Mouse (Mus musculus) monocyte, adult 2 months (primary cell): Measurements from ENCODE around the gene Cbx6.
A peak's percentile ranks its signal among the peaks of the same experiment; 100 is the strongest.
"Not testable (repeated sequence)": the region's sequence is repeated elsewhere in the genome, so short reads cannot be mapped to it uniquely, and the experiment has no call there.

Experiments
- DNase-seq, 2 experiments: peaks; one replicate each; pipeline ENCODE4 v3.0.0; 2022; ENCODE audit warnings: low spot score in 2 of 2, low read depth in 1 of 2

Cbx6 gene

DNA sequence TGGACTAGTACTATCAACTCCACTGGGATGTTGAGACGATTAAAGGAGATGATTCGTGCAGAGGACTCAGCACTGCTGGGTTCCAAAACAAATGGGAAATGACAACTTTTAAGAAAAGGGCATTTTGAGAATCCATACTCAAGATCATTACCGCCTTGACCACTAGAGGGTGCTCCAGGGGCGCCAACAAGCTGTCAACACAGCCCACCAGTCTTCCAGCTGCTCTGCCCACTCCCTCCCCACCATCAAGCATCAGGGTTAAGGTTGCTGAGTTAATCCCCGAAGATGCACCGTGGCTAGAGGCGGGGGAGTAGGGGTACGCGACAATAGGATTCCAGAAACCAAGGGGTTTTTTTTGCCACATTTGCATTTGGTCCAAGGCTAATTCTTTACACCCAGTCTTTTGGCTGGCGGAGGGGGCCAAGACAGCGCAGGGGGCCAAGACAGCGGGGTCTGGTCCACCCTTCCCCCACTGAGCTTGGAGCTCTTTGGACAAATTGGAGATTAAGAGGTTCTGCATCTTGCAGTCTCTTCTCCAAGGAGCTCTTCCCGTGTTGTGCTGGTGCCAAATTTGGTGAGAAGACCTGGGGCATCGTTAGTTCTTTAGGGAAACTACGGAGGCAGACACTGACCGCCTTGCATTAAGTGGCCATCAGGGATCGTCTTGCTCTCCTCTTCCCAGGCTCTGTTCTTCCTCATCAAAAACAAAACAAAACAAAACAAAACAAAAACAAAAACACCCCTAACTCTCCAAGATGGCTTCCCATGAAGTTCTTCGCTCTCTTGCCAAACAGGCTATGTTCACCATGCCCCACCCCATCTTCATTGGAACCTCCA is 2.2 kb downstream of the Cbx6 start:
- DNase-seq, result peak in 1 of 2 experiments; percentile 41

DNA sequence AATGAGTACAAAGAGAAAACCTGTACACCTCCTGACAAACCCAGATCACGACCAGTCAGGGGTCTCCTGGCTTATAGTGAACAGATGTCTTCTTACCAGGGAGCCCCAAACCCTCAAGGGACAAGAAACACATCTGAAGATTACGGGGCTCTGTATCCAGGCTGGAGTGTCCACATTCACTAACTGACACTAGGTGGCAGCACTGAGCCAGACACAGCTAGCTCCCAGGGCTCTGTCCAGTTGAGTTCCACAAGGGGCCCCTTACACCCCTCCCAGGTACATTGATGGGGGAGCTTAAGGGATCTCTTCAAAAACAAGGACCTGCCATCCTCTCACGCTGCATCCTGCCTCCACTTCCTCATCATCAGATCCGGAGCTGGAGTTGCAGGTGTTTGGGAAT is 4.1 kb downstream of the Cbx6 start:
- DNase-seq, result peak in 1 of 2 experiments; percentile 40

DNA sequence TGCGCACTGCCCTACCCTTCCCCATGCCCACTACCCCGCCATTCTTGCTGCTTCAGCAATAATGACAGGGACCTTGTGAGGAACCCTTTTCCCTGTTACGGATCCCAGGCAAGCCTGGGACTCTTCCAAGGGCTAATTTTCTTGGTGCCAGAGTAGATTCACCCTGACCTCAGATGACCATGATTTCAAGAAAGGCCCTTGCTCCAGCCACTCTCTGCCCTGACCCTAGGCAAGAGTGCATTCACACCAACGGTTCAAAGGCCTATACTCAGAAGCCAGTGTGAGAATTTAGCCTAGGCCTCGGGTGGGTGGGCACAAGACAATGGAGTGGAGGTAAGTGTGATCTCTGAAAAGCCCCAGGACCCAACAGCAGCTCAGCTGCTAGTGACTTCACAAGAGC is 5.1 kb downstream of the Cbx6 start:
- DNase-seq, result no peak

DNA sequence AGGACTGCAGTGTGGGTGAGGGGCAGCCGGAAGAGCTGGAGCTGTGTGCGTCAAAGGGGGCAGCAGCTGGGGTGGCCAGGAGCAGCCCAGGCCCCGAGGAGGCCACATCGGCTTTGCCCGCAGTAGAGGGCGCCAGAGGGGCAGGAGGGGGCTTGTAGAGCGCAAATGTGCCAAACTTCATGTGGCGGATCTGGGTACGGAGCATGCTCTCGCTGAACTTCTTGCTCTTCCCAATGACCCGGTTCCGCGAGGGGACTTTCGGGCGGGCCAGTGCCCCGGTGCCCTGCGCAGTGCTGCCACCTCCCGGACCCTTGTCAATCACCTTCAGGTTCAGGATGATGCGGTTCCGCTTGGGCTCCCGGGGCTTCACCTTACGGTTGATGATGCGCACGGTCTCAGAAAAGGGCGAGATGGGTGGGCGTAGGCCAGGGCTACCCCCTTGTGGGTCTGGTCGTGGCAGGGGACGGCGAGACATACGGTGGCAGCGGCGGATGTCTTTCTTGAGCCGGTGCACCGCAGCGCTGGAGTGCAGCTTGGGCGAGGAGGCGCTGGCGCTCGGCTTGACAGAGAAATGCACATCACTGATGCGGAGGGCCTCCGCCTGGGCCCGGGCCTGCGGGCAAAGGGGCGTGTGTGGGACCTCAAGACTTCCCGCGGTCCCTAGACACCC is 6.0 kb downstream of the Cbx6 start:
- DNase-seq, result no peak

DNA sequence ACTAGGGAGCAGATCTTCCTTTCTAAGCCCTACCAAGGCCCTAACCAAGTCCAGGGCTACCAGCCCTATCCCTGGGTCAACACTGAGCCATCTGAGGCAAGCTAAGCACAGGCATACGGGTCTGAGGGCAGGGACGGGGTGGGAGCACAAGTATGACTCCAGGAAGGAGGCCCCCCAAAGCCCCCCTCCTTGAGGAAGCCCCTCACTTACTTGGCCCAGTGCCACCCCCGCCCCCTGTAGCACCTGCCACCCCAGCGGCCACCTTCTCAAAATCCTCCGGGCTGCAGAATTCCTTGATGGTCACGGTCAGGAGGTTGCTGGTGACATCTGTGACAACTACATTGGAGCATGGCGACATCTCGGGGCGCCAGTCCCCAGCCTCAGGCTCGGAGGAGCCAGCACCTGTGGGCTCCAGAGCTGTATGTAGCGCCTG is 6.7 kb downstream of the Cbx6 start:
- no peak for DNase-seq

DNA sequence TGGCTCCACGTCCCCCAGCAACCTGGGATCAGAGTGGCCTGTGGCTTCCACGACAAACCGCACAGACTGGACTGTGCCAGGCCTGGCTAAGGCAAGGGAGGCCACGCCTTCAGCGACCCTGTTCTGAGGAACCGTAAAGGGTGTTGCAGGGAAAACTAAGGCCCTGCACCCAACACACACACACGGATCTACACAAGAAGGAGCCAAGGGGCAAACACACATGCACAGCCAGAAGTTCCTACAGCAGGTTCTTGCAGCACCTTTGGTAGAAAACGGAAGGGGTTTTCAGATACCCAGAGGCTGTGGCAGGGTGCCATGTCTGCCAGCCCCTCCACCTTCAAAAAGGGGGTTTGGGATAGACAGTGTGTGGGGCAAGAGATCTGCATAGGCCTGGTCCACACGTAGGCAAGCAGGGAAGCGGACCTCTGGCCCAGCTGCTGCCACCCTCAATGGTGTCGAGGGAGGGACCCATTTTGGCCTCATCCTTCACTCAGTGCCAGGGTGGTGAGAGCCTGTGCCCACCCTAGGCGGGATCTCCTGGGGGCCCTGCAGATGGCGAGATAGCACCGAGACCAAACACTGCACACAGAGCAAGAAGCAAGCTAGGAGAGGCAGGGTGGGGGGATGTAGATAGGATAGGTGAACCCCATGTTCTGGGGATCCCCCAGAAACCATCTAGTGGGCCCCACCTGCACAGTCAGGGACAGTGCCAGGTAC is 7.3 kb downstream of the Cbx6 start:
- DNase-seq, result no peak

DNA sequence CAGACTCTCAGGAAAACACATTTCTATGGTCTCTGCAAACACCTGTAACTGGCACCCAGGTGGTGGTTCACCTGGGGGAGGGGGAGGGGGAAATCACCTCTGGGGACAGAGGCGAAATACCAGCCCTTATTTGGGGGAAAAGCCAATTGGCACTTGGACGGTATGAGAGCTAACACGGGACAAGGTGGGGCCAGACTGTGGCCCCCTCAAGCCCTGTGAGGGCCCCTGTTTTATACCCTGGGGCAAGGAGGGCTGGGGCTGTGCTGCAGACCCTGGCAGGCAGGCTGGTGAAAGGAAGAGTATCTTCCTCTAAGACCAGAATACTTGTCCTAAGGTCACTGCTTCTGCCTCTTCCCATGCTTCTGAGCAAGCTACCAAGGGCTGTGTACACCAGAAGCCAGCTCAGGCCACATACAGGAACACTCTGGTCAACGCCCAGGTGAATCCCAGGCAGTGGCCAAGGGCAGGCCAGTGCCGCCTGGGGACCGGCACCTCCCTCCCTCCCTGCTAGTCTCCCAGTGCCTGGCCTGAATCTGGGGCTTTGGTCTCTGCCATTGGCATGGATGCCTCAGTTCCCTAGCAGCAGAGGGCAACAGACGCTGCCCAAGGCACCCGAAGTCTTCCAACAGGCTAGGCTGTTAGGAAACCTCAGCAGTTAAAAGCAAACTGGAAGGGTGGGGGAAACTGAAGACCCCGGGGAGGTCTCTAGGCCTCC is 8.1 kb downstream of the Cbx6 start:
- no peak for DNase-seq

DNA sequence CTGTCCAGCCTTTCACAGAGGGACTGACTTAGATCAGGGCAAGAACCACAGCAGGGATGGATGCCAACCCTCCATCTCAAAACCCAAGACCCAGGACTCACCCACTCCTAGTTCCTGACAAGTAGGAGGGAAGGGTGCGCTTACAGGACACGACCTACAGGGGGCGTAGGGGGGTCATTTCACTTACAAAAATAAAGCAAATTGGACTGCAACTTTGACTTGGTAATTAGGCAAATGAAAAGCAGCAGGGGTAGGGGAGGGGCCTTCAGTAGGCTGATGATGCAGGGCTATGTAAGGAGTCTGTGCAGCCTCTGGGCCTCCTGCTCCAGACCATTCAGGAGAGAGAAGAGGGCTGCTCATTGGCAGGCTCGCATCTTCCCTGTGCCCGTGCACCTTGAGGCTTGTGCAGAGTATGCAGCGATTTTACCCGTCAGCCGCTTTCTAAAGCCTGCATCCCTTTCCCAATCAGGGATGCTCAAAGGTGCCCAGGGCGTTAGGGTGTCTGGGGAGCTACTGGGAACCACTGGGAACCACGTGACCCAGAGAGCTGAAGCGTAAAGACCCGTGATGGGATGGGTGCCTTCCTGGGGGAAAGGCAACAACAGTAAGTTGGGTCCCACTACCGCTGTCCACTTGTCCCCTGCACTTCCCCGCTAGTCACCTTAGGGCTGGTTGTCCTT is 9.2 kb downstream of the Cbx6 start:
- no peak for DNase-seq

DNA sequence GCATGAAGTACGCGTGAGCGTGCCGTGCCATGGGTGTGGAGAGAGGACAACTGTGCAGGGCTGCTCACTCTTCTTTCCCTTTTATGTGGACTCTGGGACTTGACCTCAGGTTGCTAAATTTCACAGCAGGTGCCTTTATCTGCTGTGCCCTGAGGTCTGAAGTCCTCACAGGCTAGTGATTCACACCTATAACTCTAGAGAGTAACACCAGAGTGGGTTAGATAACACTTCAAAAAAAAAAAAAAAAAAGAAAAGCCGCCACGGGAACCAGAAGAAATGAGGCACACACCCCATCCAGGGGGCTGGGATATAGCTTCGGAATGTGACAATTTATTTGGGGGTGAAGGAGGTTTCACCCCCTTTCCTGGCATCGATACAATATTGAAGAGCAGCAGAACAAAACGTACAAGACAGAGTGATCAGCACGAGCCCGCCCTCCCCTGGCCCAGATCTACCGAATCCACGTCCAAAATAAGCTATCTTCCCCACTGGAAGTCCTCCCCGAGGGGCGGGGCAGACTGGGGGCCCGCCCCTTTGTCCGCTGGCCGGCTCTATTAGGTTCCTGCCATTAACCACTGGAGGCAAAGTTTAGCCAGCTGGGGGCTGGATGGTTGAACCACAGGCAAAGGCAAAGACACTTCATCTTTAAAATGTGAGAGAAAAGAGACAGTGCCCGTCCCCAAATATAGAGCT is 10.8 kb downstream of the Cbx6 start:
- no peak for DNase-seq

DNA sequence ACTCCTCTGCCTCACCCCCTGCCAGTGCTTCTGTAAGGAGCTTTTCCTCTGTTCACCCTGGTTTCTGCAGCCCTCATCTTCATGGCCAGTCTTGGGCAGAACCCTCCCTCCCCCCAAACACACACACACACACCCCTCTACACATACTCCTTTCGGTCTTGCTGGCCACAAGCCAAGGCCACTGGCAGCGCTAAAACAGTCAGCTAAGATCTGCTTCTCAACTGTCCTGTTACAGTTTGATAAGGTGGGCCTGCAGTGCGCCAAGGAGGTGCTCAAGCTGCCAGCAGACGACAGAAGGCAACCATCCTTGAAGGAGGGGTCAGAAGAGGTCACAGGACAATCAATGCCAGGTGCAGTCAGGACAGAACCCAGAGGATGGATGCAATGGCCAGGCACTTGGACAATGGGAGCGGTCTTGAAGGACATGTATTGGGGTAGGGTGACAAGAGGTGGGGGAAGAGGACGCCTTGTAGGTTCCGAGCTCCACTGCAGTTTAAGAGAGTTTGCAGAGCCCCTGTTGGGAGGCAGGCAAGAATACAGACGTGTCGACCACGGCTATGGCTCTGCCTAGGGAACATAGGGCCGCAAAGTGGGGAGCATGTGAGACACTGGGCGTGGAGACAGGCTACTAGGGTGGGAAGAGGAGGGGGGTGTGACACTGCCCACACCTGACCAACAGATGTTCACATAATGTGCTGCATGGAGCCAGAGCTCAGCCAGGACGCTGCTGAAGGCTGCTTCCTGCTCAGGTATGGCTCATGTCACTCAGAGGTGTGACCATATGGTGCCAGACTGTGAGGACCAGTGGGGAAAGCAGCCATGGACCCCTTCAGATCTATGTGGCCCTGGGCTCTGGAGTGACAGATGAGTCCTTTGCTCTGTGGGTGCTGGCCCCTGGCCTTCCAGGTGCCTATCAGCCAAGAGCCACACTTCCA is 12.0 kb downstream of the Cbx6 start:
- no peak for DNase-seq

DNA sequence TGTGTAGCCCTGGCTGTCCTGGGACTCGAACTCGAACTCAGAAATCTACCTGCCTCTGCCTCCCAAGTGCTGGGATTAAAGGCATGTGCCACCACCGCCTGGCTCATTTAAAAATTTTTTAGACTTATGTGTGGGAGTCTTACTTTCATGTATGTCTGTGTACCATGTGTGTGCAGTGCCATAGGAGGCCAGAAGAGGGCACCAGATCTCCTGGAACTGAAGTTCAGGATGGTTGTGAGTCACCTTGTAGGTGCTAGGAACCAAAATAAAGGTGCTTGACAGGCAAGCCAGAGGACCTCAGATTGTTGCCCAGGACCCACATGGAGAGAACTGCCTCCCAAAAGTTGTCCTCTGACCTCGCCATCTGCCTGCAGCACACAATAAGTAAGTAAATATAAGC is 16.2 kb downstream of the Cbx6 start:
- no peak for DNase-seq

DNA sequence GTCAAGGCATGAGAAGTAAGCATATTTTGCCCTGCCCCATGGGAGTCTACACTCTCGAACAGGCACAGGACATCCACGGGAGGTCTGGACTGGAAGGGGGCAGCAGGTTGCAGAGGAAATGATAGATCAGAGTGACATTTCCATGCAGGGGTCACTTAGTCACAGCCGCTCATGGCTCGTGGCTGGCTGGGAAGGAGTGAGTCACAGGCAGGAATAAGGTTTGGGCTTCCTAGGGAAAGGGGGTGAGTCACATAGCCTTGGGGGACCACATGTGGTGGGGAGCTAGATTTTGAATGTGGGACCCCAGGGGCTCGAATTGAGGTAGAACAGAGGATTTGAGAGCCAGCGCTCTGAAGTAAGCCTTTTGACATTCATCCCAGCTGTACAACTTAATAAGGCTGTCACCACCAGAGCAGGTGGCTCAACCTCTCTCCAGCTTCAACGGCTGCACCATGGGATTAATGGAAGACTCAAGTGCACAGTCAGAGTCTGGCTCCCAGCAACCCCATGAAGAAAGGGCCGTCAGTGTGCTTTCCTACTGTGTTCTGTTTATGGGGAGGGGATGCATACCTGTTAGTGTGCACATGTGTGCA is 20.7 kb downstream of the Cbx6 start:
- no peak for DNase-seq

DNA sequence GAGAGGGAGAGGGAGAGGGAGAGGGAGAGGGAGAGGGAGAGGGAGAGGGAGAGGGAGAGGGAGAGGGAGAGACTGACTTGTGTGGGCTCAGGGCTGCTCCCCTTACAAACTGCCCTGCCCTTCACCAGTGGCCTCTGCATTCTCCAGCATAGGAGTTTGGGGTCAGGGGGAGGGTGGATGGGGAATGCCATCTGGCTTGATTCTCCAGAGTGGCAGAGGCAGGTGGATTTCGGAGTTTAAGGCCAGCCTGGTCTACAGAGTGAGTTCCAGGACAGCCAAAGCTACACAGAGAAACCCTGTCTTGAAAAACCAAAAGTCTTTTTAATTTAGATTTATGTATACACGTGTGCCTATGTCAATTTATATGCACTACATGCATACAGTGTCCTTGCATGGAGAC is 21.6 kb downstream of the Cbx6 start:
- not testable (repeated sequence) for DNase-seq

DNA sequence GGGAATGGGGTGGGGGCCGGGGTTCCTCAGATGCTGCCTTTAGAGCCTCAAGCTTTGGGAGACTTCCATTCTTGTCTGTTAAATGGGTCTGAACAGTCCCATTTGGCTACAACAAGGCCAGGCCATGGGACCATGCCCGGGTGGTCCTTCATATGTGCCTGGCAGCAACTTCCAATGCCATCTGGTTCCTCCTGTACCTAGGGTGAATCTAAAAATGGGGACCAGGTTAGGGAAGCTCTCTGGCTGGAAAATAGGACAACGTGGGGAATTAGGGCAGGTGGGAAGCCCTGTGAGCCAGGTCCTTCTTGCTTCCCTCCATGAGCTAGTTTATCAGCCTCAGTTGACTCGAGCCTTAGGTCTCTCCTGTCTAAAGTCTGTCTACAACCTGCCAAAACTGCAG is 23.5 kb downstream of the Cbx6 start:
- DNase-seq, result no peak

DNA sequence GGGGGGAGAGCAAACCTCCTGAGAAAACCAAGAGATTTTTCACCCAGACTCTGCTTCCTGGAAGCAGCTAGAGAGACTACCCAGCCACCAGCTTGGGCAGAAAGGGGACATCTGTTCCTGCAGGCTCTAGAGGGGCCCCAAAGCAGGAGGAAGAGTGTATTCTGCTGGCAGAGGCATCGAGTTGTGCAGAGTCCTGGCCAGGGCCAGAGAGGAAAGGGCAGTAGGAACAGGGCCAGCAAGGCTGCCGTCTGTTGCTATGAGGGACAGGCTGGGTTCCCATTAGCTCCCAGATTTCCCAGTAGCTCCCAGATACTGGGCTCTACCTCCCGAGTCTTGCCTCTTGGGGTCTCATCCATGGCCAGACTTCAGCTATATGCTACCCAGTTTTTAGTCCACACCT is 24.4 kb downstream of the Cbx6 start:
- DNase-seq, result no peak

DNA sequence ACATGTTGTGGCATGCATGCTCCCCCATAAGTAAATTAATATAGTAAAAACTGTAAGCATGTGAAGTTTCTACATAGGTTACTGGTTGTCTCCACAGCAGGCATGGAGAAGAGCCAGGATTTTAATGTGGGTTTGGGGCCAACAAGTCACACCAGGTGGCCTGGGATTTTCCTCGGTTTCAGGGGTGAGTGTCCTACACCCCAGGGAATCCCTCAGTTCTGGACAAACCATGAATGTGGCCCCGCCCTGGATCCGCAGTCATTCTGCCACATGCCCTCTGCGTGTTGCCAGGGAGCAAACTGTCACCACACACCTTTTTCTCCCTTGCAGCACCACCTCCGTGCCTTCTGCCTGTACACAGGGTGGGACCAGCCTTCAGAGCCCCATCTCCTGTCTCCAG is 25.8 kb downstream of the Cbx6 start:
- no peak for DNase-seq

DNA sequence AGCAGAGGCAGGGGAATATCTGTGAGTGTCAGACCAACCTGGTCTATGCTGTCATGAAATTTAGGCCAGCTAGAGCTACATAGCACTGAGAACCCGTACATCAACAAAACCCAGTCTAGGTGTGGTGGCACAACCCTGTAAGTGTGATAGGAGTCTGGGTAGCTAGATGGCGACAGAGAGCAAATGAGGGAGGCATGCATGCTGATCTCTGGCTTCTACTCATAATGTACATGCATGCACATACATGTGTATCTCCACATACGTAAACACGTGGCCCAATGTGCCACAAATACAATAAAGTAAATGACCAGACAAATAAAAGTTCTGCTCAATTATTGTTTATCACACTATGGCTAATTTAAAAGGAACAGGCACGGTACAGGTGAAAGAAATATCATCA is 26.4 kb downstream of the Cbx6 start:
- no peak for DNase-seq

DNA sequence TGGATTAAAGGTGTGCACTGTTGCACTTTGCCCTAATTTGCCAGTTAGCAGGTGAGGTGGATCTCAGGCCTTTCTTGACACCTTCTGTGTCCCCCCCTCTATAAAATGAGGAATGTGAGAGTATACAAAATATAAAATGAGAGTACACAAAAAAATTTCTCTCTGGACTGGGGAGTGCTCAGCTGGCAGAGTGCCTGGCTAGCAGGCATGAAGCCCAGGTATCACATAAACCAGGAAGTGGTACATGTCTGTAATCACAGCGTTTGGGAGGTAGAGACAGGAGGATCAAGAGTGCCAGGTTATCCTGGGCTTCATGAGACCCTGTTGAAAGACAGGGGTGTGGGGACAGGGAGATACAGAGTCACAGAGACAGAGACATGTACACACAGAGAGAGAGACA is 27.4 kb downstream of the Cbx6 start:
- DNase-seq, result no peak

DNA sequence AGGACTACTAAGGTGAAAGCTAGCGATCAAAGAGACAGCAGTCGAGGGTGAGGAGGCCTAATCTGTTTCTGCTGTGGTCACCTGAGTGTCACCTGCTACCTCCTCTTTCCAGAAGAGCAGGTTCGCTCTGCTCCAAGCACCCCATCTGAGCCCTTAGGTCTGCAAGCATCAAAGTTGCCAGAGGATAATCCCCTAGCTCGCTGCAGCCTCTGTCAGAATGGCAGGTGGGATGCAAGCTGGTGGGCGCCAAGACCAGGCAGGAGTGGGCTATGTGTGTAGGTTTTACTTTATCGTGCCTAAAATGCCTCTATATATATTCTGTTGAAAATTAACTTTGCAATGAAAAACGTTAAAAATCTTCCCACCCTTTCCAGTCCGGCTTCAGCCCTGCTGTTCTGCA is 29.2 kb downstream of the Cbx6 start:
- DNase-seq, result no peak
